Mouse (Mus musculus) CH12.LX (cell line): ENCODE data around the gene Lrrc20. TPM values are rescaled to one million over a fixed set of nuclear protein-coding genes. Genes with fewer than 3 reads are reported as not detected.
A peak's percentile ranks its signal among the peaks of the same experiment; 100 is the strongest.

Experiments used
- DNase-seq: peaks from one replicate; pipeline ENCODE4 v3.0.0-alpha.2; 2013; ENCODE audit errors: extremely low read depth
- H3K27ac ChIP-seq: 2 replicates; pipeline ENCODE4 v1.5.1; 2012; ENCODE audit warnings: low read depth, mild to moderate bottlenecking, control low read depth, moderate library complexity; ENCODE audit not compliant: insufficient read depth
- H3K27me3 ChIP-seq: replicated peaks from 2 replicates; pipeline ENCODE3; 2012; ENCODE audit warnings: inconsistent platforms
- H3K36me3 ChIP-seq, 2 experiments: replicated peaks in 1 of 2; 2 replicates each; pipeline versions ENCODE3 to v1.6.1; 2012; ENCODE audit warnings: inconsistent platforms in 1 of 2, low read length in 1 of 2, mild to moderate bottlenecking in 1 of 2, mixed read lengths in 1 of 2, moderate library complexity in 1 of 2; ENCODE audit not compliant: control insufficient read depth in 1 of 2, insufficient read depth in 1 of 2
- H3K4me1 ChIP-seq, 2 experiments: 2 replicates each; pipeline ENCODE4 v1.6.1; 2012; ENCODE audit warnings: inconsistent platforms in 1 of 2, moderate library complexity in 1 of 2; ENCODE audit not compliant: insufficient read depth in 2 of 2, control insufficient read depth in 1 of 2
- H3K4me2 ChIP-seq: 2 replicates; pipeline ENCODE4 v1.6.1; 2012; ENCODE audit warnings: low read depth, mild to moderate bottlenecking, control low read depth; ENCODE audit not compliant: poor library complexity, insufficient read depth, severe bottlenecking
- H3K4me3 ChIP-seq, 3 experiments: fragments of 150-350 bp in 1 of 3; sonication (generic) in 1 of 3; replicated peaks in 1 of 3; 2 replicates each; pipeline versions ENCODE3 to v1.5.1; 2011 to 2012; ENCODE audit warnings: low read depth in 2 of 3, low read length in 2 of 3, mild to moderate bottlenecking in 2 of 3, moderate library complexity in 2 of 3, control low read depth in 1 of 3, improper control_type of control experiment in 1 of 3, inconsistent platforms in 1 of 3, mixed read lengths in 1 of 3; ENCODE audit not compliant: poor library complexity in 1 of 3
- H3K79me2 ChIP-seq: replicated peaks from 2 replicates; pipeline ENCODE4 v1.6.1; 2012; ENCODE audit warnings: mild to moderate bottlenecking, moderate library complexity; ENCODE audit not compliant: control insufficient read depth, poor library complexity, insufficient read depth, severe bottlenecking; ENCODE audit errors: extremely low read depth
- H3K9ac ChIP-seq: 2 replicates; pipeline ENCODE4 v1.6.1; 2012; ENCODE audit warnings: low read depth, mild to moderate bottlenecking, control low read depth, moderate library complexity; ENCODE audit not compliant: insufficient read depth
- H3K9me3 ChIP-seq: replicated peaks from 2 replicates; pipeline ENCODE3; 2012; ENCODE audit warnings: low read length, inconsistent platforms, mixed read lengths
- CHD1 ChIP-seq: IDR thresholded peaks from 2 replicates; pipeline ENCODE4 v1.6.1; 2012; ENCODE audit warnings: low read depth, low read length, improper control_type of control experiment, inconsistent platforms
- CHD2 ChIP-seq: IDR thresholded peaks from 2 replicates; pipeline ENCODE4 v1.6.1; 2011; ENCODE audit warnings: low read length, improper control_type of control experiment
- E2F4 ChIP-seq: IDR thresholded peaks from 2 replicates; pipeline ENCODE4 v1.6.1; 2011; ENCODE audit warnings: low read depth, low read length, improper control_type of control experiment; ENCODE audit not compliant: insufficient replicate concordance
- ELF1 ChIP-seq: IDR thresholded peaks from 2 replicates; pipeline ENCODE4 v1.6.1; 2014; ENCODE audit warnings: low read depth, mild to moderate bottlenecking, inconsistent platforms, low read length, improper control_type of control experiment
- HCFC1 ChIP-seq: IDR thresholded peaks from 2 replicates; pipeline ENCODE4 v1.6.1; 2012; ENCODE audit warnings: low read depth, mild to moderate bottlenecking, inconsistent platforms, low read length, improper control_type of control experiment
- IRF4 ChIP-seq: IDR thresholded peaks from 2 replicates; pipeline ENCODE4 v1.6.1; 2014; ENCODE audit warnings: low read depth, mild to moderate bottlenecking, inconsistent platforms, low read length, improper control_type of control experiment
- JUN ChIP-seq: IDR thresholded peaks from 2 replicates; pipeline ENCODE4 v1.6.1; 2011; ENCODE audit warnings: low read depth, mild to moderate bottlenecking, low read length, improper control_type of control experiment, moderate library complexity; ENCODE audit not compliant: insufficient read depth
- KAT2A ChIP-seq: IDR thresholded peaks from 2 replicates; pipeline ENCODE4 v1.6.1; 2012; ENCODE audit warnings: low read length, improper control_type of control experiment, inconsistent platforms; ENCODE audit not compliant: insufficient replicate concordance
- MAFK ChIP-seq: IDR thresholded peaks from 2 replicates; pipeline ENCODE4 v1.6.1; 2011; ENCODE audit warnings: low read length, improper control_type of control experiment; ENCODE audit not compliant: insufficient replicate concordance
- MAX ChIP-seq: IDR thresholded peaks from 2 replicates; pipeline ENCODE4 v1.6.1; 2011; ENCODE audit warnings: low read length, improper control_type of control experiment
- MAZ ChIP-seq: IDR thresholded peaks from 2 replicates; pipeline ENCODE4 v1.6.1; 2012; ENCODE audit warnings: low read depth, mild to moderate bottlenecking, inconsistent platforms, low read length, improper control_type of control experiment, moderate library complexity
- MEF2A ChIP-seq: IDR thresholded peaks from 2 replicates; pipeline ENCODE4 v1.6.1; 2014; ENCODE audit warnings: low read depth, mild to moderate bottlenecking, inconsistent platforms, low read length, improper control_type of control experiment, borderline replicate concordance
- MXI1 ChIP-seq: IDR thresholded peaks from 2 replicates; pipeline ENCODE4 v1.6.1; 2011; ENCODE audit warnings: mild to moderate bottlenecking, low read depth, low read length, improper control_type of control experiment
- PAX5 ChIP-seq: IDR thresholded peaks from 2 replicates; pipeline ENCODE4 v1.6.1; 2012; ENCODE audit warnings: low read length, inconsistent platforms, mixed read lengths
- POLR2AphosphoS2 ChIP-seq: IDR thresholded peaks from 2 replicates; pipeline ENCODE4 v1.6.1; 2011; ENCODE audit warnings: low read depth, low read length, improper control_type of control experiment
- USF1 ChIP-seq: IDR thresholded peaks from 2 replicates; pipeline ENCODE4 v1.6.1; 2014; ENCODE audit warnings: low read depth, mild to moderate bottlenecking, inconsistent platforms, low read length, improper control_type of control experiment
- dilution Hi-C: fragments of 300-500 bp; cut with MboI; formaldehyde crosslinking; loops from 2 replicates; pipeline ENCODE4 v1.14.3; 2020; ENCODE audit warnings: low sequenced_read_pairs; ENCODE audit not compliant: extremely low pct_unique_long_range_greater_than_20kb, extremely low pct_ligation_motif_present
- in situ Hi-C: fragments of 300-500 bp; cut with MboI; formaldehyde crosslinking; loops from 3 replicates; pipeline ENCODE4 v1.14.3; 2019; ENCODE audit warnings: low sequenced_read_pairs, low pct_ligation_motif_present, low pct_unique_long_range_greater_than_20kb, mixed read lengths
- polyA plus RNA-seq: library from polyadenylated mRNA; unstranded; fragments of >175 nt; gene quantifications from 2 replicates; pipeline ENCODE4 v1.2.1, GENCODE M21; 2012; ENCODE audit warnings: low read depth; ENCODE audit not compliant: insufficient read length
- total RNA-seq, 2 experiments: library from RNA; depleted of rRNA; stranded (reverse); fragments of 300-350 nt in 1 of 2; fragments of >200 nt in 1 of 2; gene quantifications; 2 replicates each; pipeline ENCODE4 v1.2.3; 2012 to 2014

Gene Lrrc20
- total and polyA plus RNA-seq, 3 experiments = 8.0 to 13.7 (median 9.9) TPM

DNA sequence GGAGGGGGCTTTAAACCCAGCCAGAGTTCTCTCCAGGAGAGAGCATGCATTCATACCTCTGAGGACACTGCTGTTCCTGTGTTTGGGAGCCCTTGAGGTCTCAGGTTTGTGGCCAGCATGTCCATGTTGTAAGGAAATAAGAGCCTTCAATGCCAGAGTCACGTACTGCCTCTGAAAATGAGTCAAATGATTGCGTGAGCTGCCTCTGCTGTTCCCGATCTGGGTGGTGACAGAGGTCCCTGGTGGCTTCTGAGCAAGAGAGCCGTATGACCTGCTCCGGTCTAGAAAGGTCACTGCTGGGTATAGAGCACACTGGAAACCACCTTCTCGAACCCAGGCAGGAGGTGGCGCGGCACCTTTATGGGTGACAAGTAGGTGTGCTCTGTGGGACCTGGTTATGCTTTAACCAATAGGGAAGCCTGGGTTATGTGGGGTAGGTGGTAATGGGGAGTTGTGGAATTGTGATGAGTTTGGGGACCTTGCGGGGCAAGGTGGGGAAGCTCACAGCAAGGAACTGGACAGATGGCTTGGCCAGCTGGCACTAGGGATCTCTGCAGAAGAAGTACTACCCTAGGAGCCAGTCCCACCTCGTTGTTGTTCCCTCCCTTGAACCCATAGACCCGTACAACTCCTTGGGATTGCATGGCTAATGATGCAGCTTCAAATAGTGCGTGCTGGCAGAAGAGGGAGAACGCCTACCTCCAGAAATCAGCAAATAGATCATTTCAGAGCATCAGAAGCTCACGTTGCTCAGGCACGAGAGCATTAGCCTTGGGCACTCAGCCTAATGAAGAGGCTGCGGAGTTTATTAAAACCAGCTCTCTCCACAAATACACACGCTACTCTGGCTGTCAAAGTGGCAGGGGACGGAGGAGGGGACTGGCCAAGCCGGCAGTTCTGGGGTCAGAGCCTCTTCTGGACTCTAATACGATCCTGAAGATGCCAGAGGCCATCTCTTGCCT, 24.2 kb downstream of the Lrrc20 start:
- Histone ChIP-seq H3K79me2 (no peaks in the 10 kb centered on the region), H3K27ac (no peak overlapping the region), H3K9me3 (no peaks in the 10 kb centered on the region), H3K36me3 (peaks cover 0 to 59% of the 10 kb centered on the region in 2 experiments), H3K27me3 (no peaks in the 10 kb centered on the region), H3K4me2 (no peak overlapping the region), H3K4me1 (no peaks in the 10 kb centered on the region), H3K9ac (no peak overlapping the region), H3K4me3 (no peak overlapping the region)
- DNase-seq = no peak
- dilution Hi-C loops = no loop called here
- in situ Hi-C loops = no loop called here
- TF ChIP-seq MXI1 (peak; percentile 42; the same call in 1 of the 2 replicates), CHD1 (no peak), MAZ (no peak), ELF1 (no peak), POLR2AphosphoS2 (no peak), MEF2A (peak; percentile 42; the same call in 1 of the 2 replicates), IRF4 (peak; percentile 37; the same call in 1 of the 2 replicates), MAFK (no peak), HCFC1 (no peak)

DNA sequence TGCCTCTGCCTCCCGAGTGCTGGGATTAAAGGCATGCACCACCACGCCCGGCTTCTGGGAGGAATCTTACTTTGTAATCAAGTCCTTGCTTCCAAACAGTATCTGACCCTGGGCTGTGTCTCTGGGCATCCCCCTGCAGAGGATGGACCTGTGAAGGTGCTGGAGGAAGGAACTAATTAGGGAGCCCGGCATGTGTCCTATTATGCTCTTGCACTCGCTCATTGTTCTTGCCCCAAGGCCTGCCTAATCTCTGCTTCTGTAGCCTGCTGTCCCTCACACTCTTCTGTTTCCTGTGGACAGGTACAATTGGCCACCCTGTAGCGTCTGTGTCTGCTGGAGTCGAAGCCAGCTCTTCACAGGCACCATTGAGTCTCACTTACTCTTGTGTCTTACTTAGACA, 25.2 kb downstream of the Lrrc20 start:
- no peak overlapping the region for H3K27ac ChIP-seq
- peaks cover 0 to 57% of the 10 kb centered on the region in 2 experiments for H3K36me3 ChIP-seq
- no peak for DNase-seq
- TF ChIP-seq PAX5 = no peak
- no peak for TF ChIP-seq JUN
- no peak for TF ChIP-seq KAT2A
- TF ChIP-seq CHD2 = no peak
- no peak for TF ChIP-seq USF1
- TF ChIP-seq MAX = no peak
- no peak for TF ChIP-seq E2F4
- dilution Hi-C loops = no loop called here
- H3K4me3 ChIP-seq = no peak overlapping the region
- no peak overlapping the region for H3K4me2 ChIP-seq
- H3K9ac ChIP-seq = no peak overlapping the region
- H3K4me1 ChIP-seq = no peaks in the 10 kb centered on the region
- in situ Hi-C loops = no loop called here
- no peaks in the 10 kb centered on the region for H3K9me3 ChIP-seq
- no peaks in the 10 kb centered on the region for H3K27me3 ChIP-seq
- H3K79me2 ChIP-seq = no peaks in the 10 kb centered on the region
